Mouse (Mus musculus): Measurements from ENCODE around the gene Gm13083. TPM values are rescaled to one million over a fixed set of nuclear protein-coding genes. Genes with fewer than 3 reads are reported as not detected.
"Not testable (repeated sequence)": the region's sequence is repeated elsewhere in the genome, so short reads cannot be mapped to it uniquely, and the experiment has no call there.

Gene Gm13083
- not detected for total RNA-seq (2022)

DNA sequence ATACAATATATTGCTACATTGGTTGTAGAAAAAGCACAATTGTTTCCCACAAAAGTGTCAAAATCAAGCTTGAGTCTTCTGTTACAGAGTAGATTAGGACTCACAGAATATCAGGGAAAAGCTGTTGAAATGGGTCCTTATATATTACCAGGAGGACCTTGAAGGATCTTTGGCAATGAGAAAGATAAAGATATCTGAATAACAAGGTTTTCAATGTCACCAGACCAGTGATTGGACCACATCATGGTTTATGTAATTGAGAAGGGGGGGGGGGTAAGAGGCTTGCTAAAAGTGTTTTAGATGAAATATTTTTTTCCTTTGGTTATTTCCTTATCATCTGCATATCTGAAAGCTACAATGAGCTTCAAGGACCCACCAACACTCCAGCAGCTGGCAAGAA, at the start of gene Gm13083:
Gene Gm13083 (plus strand): TSS at position 301 of the 400 bp plus-strand sequence.
- not testable (repeated sequence) for DNase-seq (ENCODE audit: low spot score in 2 of 2)

DNA sequence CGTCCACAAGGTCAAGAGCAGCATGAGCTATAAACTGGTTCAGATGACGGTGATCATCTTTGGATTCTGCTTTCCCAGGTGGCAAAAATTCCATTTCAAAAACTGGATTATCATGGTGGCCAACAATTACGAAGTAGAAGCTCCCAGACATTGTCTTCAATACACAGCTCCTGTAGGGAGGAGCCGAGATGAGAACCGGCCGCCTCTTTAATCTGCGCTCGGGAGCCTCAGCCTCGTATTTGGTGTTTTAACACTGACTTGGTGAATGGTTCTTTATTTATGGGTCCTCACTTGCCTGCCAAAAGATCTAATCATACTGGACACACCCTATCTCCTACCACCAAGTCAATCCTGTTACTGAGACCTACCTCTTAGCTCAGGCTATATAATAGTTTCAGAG, 2.9 kb upstream of the Gm13083 start:
- DNase-seq (ENCODE audit: low spot score in 2 of 2): not testable (repeated sequence)

DNA sequence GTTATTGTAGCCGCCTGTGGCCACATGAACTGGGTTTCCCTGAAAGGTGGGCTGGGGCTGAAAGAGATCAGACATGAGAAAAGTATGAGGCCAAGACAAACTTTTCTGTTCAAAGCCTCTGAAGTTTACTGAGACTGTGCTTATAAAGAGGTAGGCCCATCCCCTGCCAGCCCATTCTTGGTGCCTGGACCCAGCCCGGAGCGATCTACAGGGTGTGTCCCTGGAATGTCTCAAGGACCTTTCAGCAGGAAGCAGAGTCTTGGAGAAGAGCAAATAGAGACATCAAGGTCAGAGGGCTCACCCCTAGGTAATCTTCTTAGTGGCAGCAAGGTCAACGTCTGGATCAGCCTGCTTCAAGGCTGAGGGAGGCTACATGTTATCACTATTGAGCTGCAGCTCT, 3.3 kb downstream of the Gm13083 start:
- not testable (repeated sequence) for DNase-seq (ENCODE audit: low spot score in 2 of 2)

DNA sequence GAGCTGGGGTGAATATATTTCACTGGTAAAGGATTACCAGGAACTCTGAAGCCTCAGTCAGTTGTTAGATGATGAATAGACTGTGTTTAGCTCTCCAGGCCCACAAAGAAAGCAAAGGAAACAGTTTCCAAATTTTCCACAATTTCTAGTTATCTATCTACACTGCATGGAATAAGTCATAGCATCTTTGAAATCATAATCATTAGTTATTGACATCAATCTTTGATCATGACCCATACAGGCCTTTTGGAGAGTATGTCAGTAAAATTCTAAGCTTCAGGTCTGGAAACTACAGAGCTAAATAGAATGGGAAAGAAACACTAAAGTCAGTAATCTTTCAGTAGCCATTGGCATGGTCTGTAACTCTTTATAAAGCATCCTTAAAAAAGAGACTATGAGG, 42.3 kb downstream of the Gm13083 start, which contains the start of gene Gm13088:
Gene Gm13088 (minus strand): TSS at position 101 of the 400 bp plus-strand sequence.
- not testable (repeated sequence) for DNase-seq (ENCODE audit: low spot score in 2 of 2)

Other genes with a start within 250 kb of the Gm13083 start
- not detected for gene Pramel1, start 220.6 kb upstream of the Gm13083 start, total RNA-seq (2022)
- gene Pramef8, start 202.6 kb upstream of the Gm13083 start, total RNA-seq (2022): 1 to 10 TPM; 6.2 to 9.2 (median 7.4) TPM
- gene Oog4, start 164.7 kb upstream of the Gm13083 start, total RNA-seq (2022): not detected
- gene Gm13043, start 103.7 kb upstream of the Gm13083 start, total RNA-seq (2022): not detected
- not detected for gene Gm13040, start 79.0 kb upstream of the Gm13083 start, total RNA-seq (2022)
- gene BC080695, start 63.3 kb upstream of the Gm13083 start, total RNA-seq (2022): not detected
- gene Gm13057, start 63.3 kb upstream of the Gm13083 start, total RNA-seq (2022): not detected
- not detected for gene Gm13088, start 42.2 kb downstream of the Gm13083 start, total RNA-seq (2022)
- gene Gm13089, start 87.7 kb downstream of the Gm13083 start, total RNA-seq (2022): not detected
- gene Gm13078, start 104.5 kb downstream of the Gm13083 start, total RNA-seq (2022): not detected
- gene Gm13023, start 174.3 kb downstream of the Gm13083 start, total RNA-seq (2022): not detected
- gene Gm13084, start 201.1 kb downstream of the Gm13083 start, total RNA-seq (2022): not detected
- gene Gm13103, start 231.5 kb downstream of the Gm13083 start, total RNA-seq (2022): not detected

All from gastrocnemius, adult 8-10 months (tissue).